Mouse (Mus musculus) liver, postnatal 0 days (tissue): ENCODE measurements around the gene Slc19a1. TPM values are rescaled to one million over a fixed set of nuclear protein-coding genes. Genes with fewer than 3 reads are reported as not detected.

Source experiments
- ATAC-seq: fragments of 200-750 bp; cut with Nextera tagmentation; 2 replicates; pipeline ENCODE4 v1.8.0; 2017; ENCODE audit warnings: mild to moderate bottlenecking, moderate library complexity
- DNase-seq: peaks from one replicate; pipeline ENCODE4 v3.0.0-alpha.2; 2016
- H3K27ac ChIP-seq: fragments of 300-500 bp; sonication (generic); 2 replicates; pipeline ENCODE4 v1.5.1; 2014; ENCODE audit warnings: antibody characterized with exemption, moderate library complexity, mild to moderate bottlenecking, low read depth
- H3K27me3 ChIP-seq: fragments of 300-500 bp; sonication (generic); 2 replicates; pipeline ENCODE4 v1.6.1; 2014; ENCODE audit warnings: low read length, control low read depth, mixed read lengths; ENCODE audit not compliant: insufficient read depth
- H3K36me3 ChIP-seq: fragments of 300-500 bp; sonication (generic); replicated peaks from 2 replicates; pipeline ENCODE4 v1.6.1; 2014; ENCODE audit warnings: mild to moderate bottlenecking, control low read depth, low read length, moderate library complexity, mixed read lengths; ENCODE audit not compliant: insufficient read depth
- H3K4me1 ChIP-seq: fragments of 300-500 bp; sonication (generic); 2 replicates; pipeline ENCODE4 v1.6.1; 2014; ENCODE audit warnings: antibody characterized with exemption, mild to moderate bottlenecking, control low read depth; ENCODE audit not compliant: insufficient read depth
- H3K4me2 ChIP-seq: fragments of 300-500 bp; sonication (generic); 2 replicates; pipeline ENCODE4 v1.6.1; 2014; ENCODE audit warnings: low read depth, mild to moderate bottlenecking, low read length, moderate library complexity, mixed read lengths
- H3K4me3 ChIP-seq: fragments of 300-500 bp; sonication (generic); 2 replicates; pipeline ENCODE4 v1.5.1; 2014; ENCODE audit warnings: low read depth, low read length
- H3K9ac ChIP-seq: fragments of 300-500 bp; sonication (generic); replicated peaks from 2 replicates; pipeline ENCODE4 v1.6.1; 2014; ENCODE audit warnings: mild to moderate bottlenecking, moderate library complexity
- H3K9me3 ChIP-seq: fragments of 300-500 bp; sonication (generic); 2 replicates; pipeline ENCODE4 v1.6.1; 2016; ENCODE audit warnings: mild to moderate bottlenecking, control low read depth, low read length, mixed read lengths
- CTCF ChIP-seq: sonication (generic); IDR thresholded peaks from 2 replicates; pipeline ENCODE4 v1.5.1; 2016; ENCODE audit warnings: antibody characterized with exemption, low read depth
- EP300 ChIP-seq: IDR thresholded peaks from 2 replicates; pipeline ENCODE4 v1.6.1; 2016; ENCODE audit warnings: antibody characterized with exemption, low read depth, mild to moderate bottlenecking
- WGBS: fragments of 180-500 bp; shearing (Covaris S2); extraction: QIAGEN DNeasy Blood & Tissue Kit; methylation state at CpG from one replicate; pipeline ENCODE4 v1.1.7; 2014; ENCODE audit not compliant: insufficient replicate concordance; 5-methylcytosine and 5-hydroxymethylcytosine counted together
- polyA plus RNA-seq: library from polyadenylated mRNA; unstranded; fragments of >200 nt; fragmentation: Nextera tagmentation; extraction: Ambion mirVana; gene quantifications from 2 replicates; pipeline ENCODE4 v1.2.1, GENCODE M21; 2015

The Slc19a1 gene
- polyA plus RNA-seq, 1 experiment from 2014 or later = 10.5 TPM

- Histone ChIP-seq H3K4me2 (no peak overlapping the region), H3K4me3 (no peak overlapping the region), H3K27me3 (no peaks in the 10 kb centered on the region), H3K27ac (no peak overlapping the region), H3K9ac (no peak overlapping the region), H3K9me3 (no peaks in the 10 kb centered on the region), H3K4me1 (peaks cover 10% of the 10 kb centered on the region), H3K36me3 (no peaks in the 10 kb centered on the region)
- DNase-seq (peak; percentile 75), ATAC-seq (peak; percentile 56)
- WGBS = 45% methylated on average over 9 of the region's 9 CpGs
- peak; percentile 45 for TF ChIP-seq CTCF
- TF ChIP-seq EP300 = peak; percentile 40; the same call in 1 of the 2 replicates
These were observed 14.4 kb upstream of the Slc19a1 start for GRCm38 (mm10) chr10:77017662-77018061.

DNA sequence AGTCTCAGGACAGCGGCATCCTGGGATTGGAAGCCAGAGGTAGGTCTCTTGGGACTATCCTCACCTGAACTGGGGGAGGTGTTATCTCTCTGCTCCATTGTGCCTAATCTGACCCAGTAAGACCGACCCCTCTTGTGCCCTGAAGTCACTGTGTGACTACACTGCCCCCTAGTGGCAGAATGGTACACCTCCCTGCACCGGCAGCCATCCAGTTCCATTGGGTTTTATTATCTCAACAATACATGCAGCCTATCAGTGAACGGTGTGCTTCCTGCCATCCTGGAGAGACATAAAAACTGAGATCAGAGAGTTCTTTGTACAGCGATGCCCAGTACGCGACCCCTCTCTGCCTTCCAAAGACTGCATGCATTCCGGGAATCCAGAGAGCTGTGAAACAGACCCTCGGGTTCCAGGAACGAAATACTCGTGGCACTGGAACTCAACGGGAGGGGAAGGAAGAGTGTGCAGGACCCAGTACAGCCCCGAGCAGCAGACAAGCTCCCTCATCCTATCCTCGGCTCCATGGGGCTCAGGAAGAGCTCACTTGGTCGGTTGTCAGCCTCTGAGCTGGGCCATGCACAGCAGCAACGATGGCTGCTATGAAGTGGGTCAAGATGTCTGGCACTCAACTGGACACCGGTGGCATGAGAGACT lies 10.5 kb upstream of the Slc19a1 start:
- H3K4me2 ChIP-seq = peak overlapping the region; percentile 33; the same call in 1 of the 2 replicates
- TF ChIP-seq EP300 (no peak), CTCF (peak; percentile 98)

GRCm38 (mm10) chr10:77022301-77023130 lies 9.5 kb upstream of the Slc19a1 start:
- H3K36me3 ChIP-seq = no peaks in the 10 kb centered on the region
- H3K27me3 ChIP-seq = no peaks in the 10 kb centered on the region
- H3K4me3 ChIP-seq = no peak overlapping the region
- H3K9ac ChIP-seq = no peak overlapping the region
- DNase-seq (peak; percentile 47), ATAC-seq (peak; percentile 88)
- peak overlapping the region; percentile 69 for H3K27ac ChIP-seq
- H3K4me2 ChIP-seq = no peak overlapping the region
- WGBS = 62% methylated on average over 13 of the region's 13 CpGs
- no peaks in the 10 kb centered on the region for H3K9me3 ChIP-seq
- TF ChIP-seq EP300 = peak; percentile 74; the same call in 1 of the 2 replicates
- TF ChIP-seq CTCF = no peak
- H3K4me1 ChIP-seq = peaks cover 7% of the 10 kb centered on the region

More for the DNA sequence above, 10.5 kb upstream of the Slc19a1 start:
- WGBS = 25% methylated on average over 17 of the region's 17 CpGs
- DNase-seq = peak; percentile 79
- Histone ChIP-seq H3K4me1 (peaks cover 10% of the 10 kb centered on the region), H3K9me3 (no peaks in the 10 kb centered on the region), H3K27ac (0 out of 2 replicates have a peak overlapping the region, but pooled peaks have one; percentile 12), H3K4me3 (no peak overlapping the region), H3K36me3 (no peaks in the 10 kb centered on the region), H3K27me3 (no peaks in the 10 kb centered on the region), H3K9ac (0 out of 2 replicates have a peak overlapping the region, but pooled peaks have one; percentile 5)
- ATAC-seq = peak; percentile 33

GRCm38 (mm10) chr10:77024231-77024630 lies 7.8 kb upstream of the Slc19a1 start:
- H3K4me1 ChIP-seq = peaks cover 3% of the 10 kb centered on the region; the same call in 1 of the 2 replicates
- ATAC-seq (no peak), DNase-seq (no peak)
- H3K36me3 ChIP-seq = no peaks in the 10 kb centered on the region
- H3K27me3 ChIP-seq = no peaks in the 10 kb centered on the region
- H3K4me2 ChIP-seq = no peak overlapping the region
- no peak overlapping the region for H3K4me3 ChIP-seq
- no peaks in the 10 kb centered on the region for H3K9me3 ChIP-seq
- no peak for TF ChIP-seq EP300
- TF ChIP-seq CTCF = no peak
- H3K9ac ChIP-seq = no peak overlapping the region
- H3K27ac ChIP-seq = no peak overlapping the region
- WGBS = 63% methylated on average over 5 of the region's 5 CpGs

DNA sequence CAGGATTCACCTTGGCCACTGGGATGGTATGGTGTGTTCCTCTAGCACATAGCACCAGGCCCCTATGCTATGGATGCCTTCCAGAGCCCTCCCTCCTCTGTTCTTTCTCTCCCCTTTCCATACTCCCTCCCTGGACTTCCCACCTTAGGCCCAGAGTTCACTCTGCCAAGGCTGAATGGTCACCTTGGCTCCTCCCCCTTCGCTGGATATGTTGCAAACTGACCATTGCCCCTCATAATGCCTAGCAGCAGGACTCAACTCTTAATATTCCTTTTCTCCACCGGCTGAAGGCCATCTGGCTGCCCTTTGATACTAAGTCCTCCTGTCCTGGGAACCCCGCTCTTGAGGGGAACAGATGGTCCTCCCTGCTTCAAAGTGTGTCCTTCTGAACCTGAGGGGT lies 5.1 kb upstream of the Slc19a1 start:
- H3K4me1 ChIP-seq = no peaks in the 10 kb centered on the region; the same call in 1 of the 2 replicates
- WGBS = 68% methylated on average over 3 of the region's 3 CpGs
- no peak overlapping the region for H3K4me3 ChIP-seq
- H3K27ac ChIP-seq = no peak overlapping the region
- H3K9me3 ChIP-seq = no peaks in the 10 kb centered on the region
- DNase-seq (no peak), ATAC-seq (no peak)
- no peak overlapping the region for H3K9ac ChIP-seq
- H3K4me2 ChIP-seq = no peak overlapping the region
- H3K27me3 ChIP-seq = no peaks in the 10 kb centered on the region
- H3K36me3 ChIP-seq = no peaks in the 10 kb centered on the region
- TF ChIP-seq CTCF (no peak), EP300 (no peak)

DNA sequence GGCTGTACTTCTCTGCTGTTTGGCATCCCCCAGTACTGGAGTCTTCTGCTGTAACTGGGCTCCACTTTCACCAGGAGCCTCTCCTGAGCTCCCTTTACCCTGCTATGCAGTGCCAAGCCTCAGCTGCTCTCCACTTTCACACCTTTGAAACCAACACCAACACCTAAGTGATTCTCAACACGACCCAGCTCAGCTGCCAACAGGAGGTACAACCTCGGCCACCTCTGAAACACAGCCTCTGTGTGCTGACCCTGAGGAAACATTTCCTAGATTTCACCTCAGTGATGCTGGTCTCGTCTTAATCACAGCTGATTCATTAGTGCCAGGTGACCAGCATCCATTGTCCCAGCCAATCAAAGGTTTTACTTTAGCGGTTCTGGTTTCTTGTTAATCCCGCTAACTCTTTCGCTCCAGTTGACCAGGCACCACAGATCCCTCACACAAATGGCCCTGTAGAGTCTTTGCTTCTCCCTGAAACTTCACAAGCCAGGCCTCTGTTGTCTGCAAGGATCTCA lies 3.2 kb upstream of the Slc19a1 start:
- no peak overlapping the region for H3K4me2 ChIP-seq
- no peaks in the 10 kb centered on the region for H3K27me3 ChIP-seq
- H3K4me3 ChIP-seq = no peak overlapping the region
- peaks cover 5% of the 10 kb centered on the region for H3K4me1 ChIP-seq
- TF ChIP-seq CTCF (no peak), EP300 (no peak)
- no peaks in the 10 kb centered on the region for H3K36me3 ChIP-seq
- no peaks in the 10 kb centered on the region for H3K9me3 ChIP-seq
- WGBS = 69% methylated on average over 6 of the region's 6 CpGs
- DNase-seq = no peak
- H3K9ac ChIP-seq = no peak overlapping the region
- H3K27ac ChIP-seq = no peak overlapping the region
- no peak for ATAC-seq
